Mouse (Mus musculus): ENCODE data around the gene Ikzf4.

DNA sequence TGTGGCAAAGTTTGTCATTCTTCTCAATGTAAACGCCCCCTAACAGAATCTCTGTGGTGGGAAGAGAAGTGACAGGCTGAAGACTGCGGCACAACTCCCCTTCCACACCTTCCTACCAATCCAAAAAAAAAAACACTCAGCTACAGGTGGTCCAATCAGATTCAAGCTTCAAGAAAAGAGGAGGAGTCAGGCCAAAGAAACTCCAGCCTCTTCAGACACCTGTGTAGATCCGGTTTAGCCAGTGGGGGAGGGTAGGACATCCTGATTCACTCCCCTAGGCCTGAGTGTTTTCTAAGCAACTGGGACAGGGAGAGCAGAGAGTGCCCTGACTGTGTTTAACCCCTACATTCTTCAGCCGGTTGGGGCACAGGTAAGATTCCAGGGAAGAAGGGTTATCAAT is 61.4 kb downstream of the Ikzf4 start:
- TF ChIP-seq CTCF (IDR thresholded peaks at IDR 0.05; ENCODE audit: control insufficient read depth, insufficient read depth, insufficient read length) (no peak), MAX (IDR thresholded peaks at IDR 0.05) (no peak), MYOG (IDR thresholded peaks at IDR 0.05; ENCODE audit: control insufficient read depth, extremely low read depth, insufficient read length) (no peak), USF1 (IDR thresholded peaks at IDR 0.05; ENCODE audit: low read depth) (no peak), FOSL1 (IDR thresholded peaks at IDR 0.05; ENCODE audit: insufficient read depth, low read length, poor library complexity, severe bottlenecking) (no peak)

All from C2C12 (cell line).